8 mouse cellular contexts compared by ENCODE assay signal in genomic region chr1:55239237-55239636, GRCm38 (mm10). TPM values are rescaled to one million over a fixed set of nuclear protein-coding genes. Genes with fewer than 3 reads are reported as not detected.
DNase-seq lines count a peak whose midpoint lies in the region; ATAC-seq and TF ChIP-seq lines count a peak whose summit lies in the region.

No protein-coding gene starts in this region.

- H3K9ac ChIP-seq in lung, embryonic 14.5 days, result no peak overlapping the region
- no peak overlapping the region for H3K9ac ChIP-seq in kidney, postnatal 0 days (ENCODE audit: low read depth, low read length)
- H3K9ac ChIP-seq in stomach, embryonic 16.5 days (ENCODE audit: low read length), result no peak overlapping the region

- H3K27me3 ChIP-seq in lung, embryonic 14.5 days (ENCODE audit: insufficient read depth, low read length), result no peaks in the 10 kb centered on the region
- H3K27me3 ChIP-seq in kidney, postnatal 0 days (ENCODE audit: insufficient read depth, low read length), result no peaks in the 10 kb centered on the region
- H3K27me3 ChIP-seq in stomach, embryonic 16.5 days (ENCODE audit: control insufficient read depth, insufficient read depth, low read length), result no peaks in the 10 kb centered on the region

- no peak for ATAC-seq in lung, embryonic 14.5 days (ENCODE audit: insufficient read depth)
- peak; percentile 49 for ATAC-seq in granulocyte monocyte progenitor cell, adult 5-6 weeks (replicated peaks; ENCODE audit: poor library complexity, severe bottlenecking)
- no peak for ATAC-seq in kidney, postnatal 0 days (replicated peaks; ENCODE audit: low FRiP score, low read depth)
- peak; percentile 53; the same call in 1 of the 2 replicates for ATAC-seq in megakaryocyte, adult 5-6 weeks (ENCODE audit: poor library complexity, severe bottlenecking)
- no peak for ATAC-seq in stomach, embryonic 16.5 days (ENCODE audit: insufficient read depth, low FRiP score)

- WGBS in lung, embryonic 14.5 days, result 2% methylated on average over 1 of the region's 1 CpGs
- WGBS in lung, adult 2 months, result 2% methylated on average over 1 of the region's 1 CpGs
- 3% methylated on average over 1 of the region's 1 CpGs for WGBS in kidney, postnatal 0 days
- 0% methylated on average over 1 of the region's 1 CpGs for WGBS in stomach, embryonic 16.5 days

- DNase-seq in lung, embryonic 14.5 days, result peak; percentile 90
- no peak for DNase-seq in lung, adult 2 months
- peak; percentile 75 for DNase-seq in c-Kit-negative CD71-positive TER-119-positive erythroid progenitor cells, embryonic 14.5 days (ENCODE audit: low read depth, low spot score)
- DNase-seq in kidney, postnatal 0 days (ENCODE audit: low spot score), result peak; percentile 83
- DNase-seq in gastrocnemius, postnatal 10 days, result no peak

- peaks cover 14% of the 10 kb centered on the region; the same call in 1 of the 2 replicates for H3K4me1 ChIP-seq in lung, embryonic 14.5 days (ENCODE audit: insufficient read depth)
- H3K4me1 ChIP-seq in lung, adult 2 months (ENCODE audit: control insufficient read depth, insufficient read depth, low read length), result peaks cover 3% of the 10 kb centered on the region; the same call in 1 of the 2 replicates
- H3K4me1 ChIP-seq in kidney, postnatal 0 days (replicated peaks; ENCODE audit: insufficient read depth, low read length), result peaks cover 13% of the 10 kb centered on the region; the same call in 1 of the 2 replicates
- peaks cover 21% of the 10 kb centered on the region for H3K4me1 ChIP-seq in stomach, embryonic 16.5 days (ENCODE audit: control insufficient read depth, insufficient read depth, low read length)

- peak overlapping the region; percentile 99 for H3K4me2 ChIP-seq in lung, embryonic 14.5 days
- peak overlapping the region; percentile 98 for H3K4me2 ChIP-seq in kidney, postnatal 0 days (ENCODE audit: low read length)
- H3K4me2 ChIP-seq in stomach, embryonic 16.5 days (ENCODE audit: low read depth, low read length), result peak overlapping the region; percentile 98

- no peak for TF ChIP-seq POLR2A in lung, adult 2 months (IDR thresholded peaks at IDR 0.05; ENCODE audit: borderline replicate concordance, extremely low read depth, low read depth, low read length)

- H3K4me3 ChIP-seq in lung, embryonic 14.5 days (ENCODE audit: low read depth, low read length), result peak overlapping the region; percentile 85
- H3K4me3 ChIP-seq in lung, adult 2 months (replicated peaks; ENCODE audit: extremely low read depth, low read depth, low read length), result no peak overlapping the region
- H3K4me3 ChIP-seq in kidney, postnatal 0 days (replicated peaks; ENCODE audit: low read depth, low read length), result no peak overlapping the region
- peak overlapping the region; percentile 68 for H3K4me3 ChIP-seq in stomach, embryonic 16.5 days (replicated peaks; ENCODE audit: low read length)

- H3K9me3 ChIP-seq in lung, embryonic 14.5 days (ENCODE audit: low read depth, low read length), result no peaks in the 10 kb centered on the region
- no peaks in the 10 kb centered on the region for H3K9me3 ChIP-seq in kidney, postnatal 0 days (replicated peaks; ENCODE audit: low read length)
- H3K9me3 ChIP-seq in stomach, embryonic 16.5 days (replicated peaks; ENCODE audit: control insufficient read depth, low read length), result no peaks in the 10 kb centered on the region

- H3K27ac ChIP-seq in lung, embryonic 14.5 days (ENCODE audit: low read depth), result no peak overlapping the region
- H3K27ac ChIP-seq in kidney, postnatal 0 days, result no peak overlapping the region
- H3K27ac ChIP-seq in stomach, embryonic 16.5 days (ENCODE audit: low read length), result no peak overlapping the region

- TF ChIP-seq CTCF in lung, embryonic 14.5 days (IDR thresholded peaks at IDR 0.05; ENCODE audit: low read depth), result peak; percentile 81
- TF ChIP-seq CTCF in lung, adult 2 months (IDR thresholded peaks at IDR 0.05; ENCODE audit: insufficient read depth, low read length), result no peak
- TF ChIP-seq CTCF in kidney, postnatal 0 days (IDR thresholded peaks at IDR 0.05; ENCODE audit: low read depth), result peak; percentile 83

- H3K36me3 ChIP-seq in lung, embryonic 14.5 days (ENCODE audit: insufficient read depth), result 0 out of 2 replicates have a peak, but pooled peaks cover 9% of the 10 kb centered on the region
- no peaks in the 10 kb centered on the region for H3K36me3 ChIP-seq in kidney, postnatal 0 days (ENCODE audit: insufficient read depth, low read length)
- H3K36me3 ChIP-seq in stomach, embryonic 16.5 days (ENCODE audit: control insufficient read depth, insufficient read depth, low read length), result no peaks in the 10 kb centered on the region; the same call in 1 of the 2 replicates

RNA-seq across cellular contexts. Expression of gene Mars2, which starts 2.3 kb away (rescaled TPM):
- polyA plus RNA-seq in lung, embryonic 14.5 days (2014; fragmentation: Nextera tagmentation; extraction: Ambion mirVana), result 2.9 and 3.3 TPM in 2 replicates
- 1.4 and 1.5 TPM in 2 replicates for polyA plus RNA-seq in lung, adult 2 months (2012; rRNA removed)
- 6.7 and 7.3 TPM in 2 replicates for total RNA-seq in granulocyte monocyte progenitor cell, adult 5-6 weeks (2014; fragmentation: Nextera tagmentation)
- total RNA-seq in granulocyte monocyte progenitor cell, adult 5-6 weeks (2017), result 7.7 and 9.0 TPM in 2 replicates
- polyA plus RNA-seq in kidney, postnatal 0 days (2015; fragmentation: Nextera tagmentation; extraction: Ambion mirVana), result 1.8 and 2.0 TPM in 2 replicates
- 2.7 and 3.9 TPM in 2 replicates for total RNA-seq in megakaryocyte, adult 5-6 weeks (2015)
- total RNA-seq in megakaryocyte, adult 5-6 weeks (2017), result 3.7 and 4.1 TPM in 2 replicates
- 3.9 TPM in 2 replicates for polyA plus RNA-seq in stomach, embryonic 16.5 days (2015; fragmentation: Nextera tagmentation; extraction: Ambion mirVana)
- total RNA-seq in gastrocnemius, postnatal 10 days (2021), result 1 to 10 TPM; 3.8 to 4.0 TPM

RNA-seq across cellular contexts. Expression of gene Rftn2, which starts 12.7 kb away (rescaled TPM):
- polyA plus RNA-seq in lung, embryonic 14.5 days (2014; fragmentation: Nextera tagmentation; extraction: Ambion mirVana), result 12.1 and 12.6 TPM in 2 replicates
- 6.1 and 10.9 TPM in 2 replicates for polyA plus RNA-seq in lung, adult 2 months (2012; rRNA removed)
- 0.73 and 4.4 TPM in 2 replicates for total RNA-seq in granulocyte monocyte progenitor cell, adult 5-6 weeks (2014; fragmentation: Nextera tagmentation)
- 1.9 and 7.0 TPM in 2 replicates for total RNA-seq in granulocyte monocyte progenitor cell, adult 5-6 weeks (2017)
- polyA plus RNA-seq in kidney, postnatal 0 days (2015; fragmentation: Nextera tagmentation; extraction: Ambion mirVana), result 7.0 TPM in 2 replicates
- 0.73 and 2.2 TPM in 2 replicates for total RNA-seq in megakaryocyte, adult 5-6 weeks (2015)
- total RNA-seq in megakaryocyte, adult 5-6 weeks (2017), result 1.7 and 2.5 TPM in 2 replicates
- 8.4 and 10.6 TPM in 2 replicates for polyA plus RNA-seq in stomach, embryonic 16.5 days (2015; fragmentation: Nextera tagmentation; extraction: Ambion mirVana)
- total RNA-seq in gastrocnemius, postnatal 10 days (2021), result 10 to 100 TPM; 12.6 to 17.3 TPM

Comparison
In these comparisons a context has a peak if more than half of its experiments do, and no peak if none do; other contexts are left out.
1. DNase-seq: peak in lung, embryonic 14.5 days (single experiment), c-Kit-negative CD71-positive TER-119-positive erythroid progenitor cells, embryonic 14.5 days (single experiment) and kidney, postnatal 0 days (single experiment); none in lung, adult 2 months (single experiment) and gastrocnemius, postnatal 10 days (single experiment).
2. H3K4me3 ChIP-seq: peak in lung, embryonic 14.5 days (single experiment) and stomach, embryonic 16.5 days (single experiment); none in lung, adult 2 months (single experiment) and kidney, postnatal 0 days (single experiment).
3. ATAC-seq: peak in granulocyte monocyte progenitor cell, adult 5-6 weeks (single experiment) and megakaryocyte, adult 5-6 weeks (single experiment); none in lung, embryonic 14.5 days (single experiment), kidney, postnatal 0 days (single experiment) and stomach, embryonic 16.5 days (single experiment).
4. Peak in every context shown above with its lines, with median percentiles within 50 percentile points of each other: H3K4me2 ChIP-seq.